Mouse (Mus musculus) frontal cortex, postnatal 10 days (tissue): ENCODE measurements around the gene 1700009N14Rik.

Experiments
- DNase-seq, 2 experiments: peaks; one replicate each; pipeline ENCODE4 v3.0.0; 2022; ENCODE audit warnings: low spot score in 2 of 2, mixed read lengths in 1 of 2

The 1700009N14Rik gene

GRCm38 (mm10) chr4:39450069-39450468 is at the start of gene 1700009N14Rik:
1700009N14Rik (plus strand) TSS chr4:39450295.
- no peak for DNase-seq

- DNase-seq, result no peak
These were observed 12.2 kb upstream of the 1700009N14Rik start for GRCm38 (mm10) chr4:39437870-39438367.

- DNase-seq, result no peak
These were observed 24.2 kb downstream of the 1700009N14Rik start for GRCm38 (mm10) chr4:39474291-39474690.

- no peak for DNase-seq
These were observed 36.3 kb downstream of the 1700009N14Rik start for GRCm38 (mm10) chr4:39486393-39486792.

- DNase-seq, result no peak
These were observed 43.5 kb downstream of the 1700009N14Rik start for GRCm38 (mm10) chr4:39493596-39493995.

- no peak for DNase-seq
These were observed 45.8 kb downstream of the 1700009N14Rik start for GRCm38 (mm10) chr4:39495875-39496274.
